Mouse (Mus musculus): ENCODE data around the gene Dbt.

DNA sequence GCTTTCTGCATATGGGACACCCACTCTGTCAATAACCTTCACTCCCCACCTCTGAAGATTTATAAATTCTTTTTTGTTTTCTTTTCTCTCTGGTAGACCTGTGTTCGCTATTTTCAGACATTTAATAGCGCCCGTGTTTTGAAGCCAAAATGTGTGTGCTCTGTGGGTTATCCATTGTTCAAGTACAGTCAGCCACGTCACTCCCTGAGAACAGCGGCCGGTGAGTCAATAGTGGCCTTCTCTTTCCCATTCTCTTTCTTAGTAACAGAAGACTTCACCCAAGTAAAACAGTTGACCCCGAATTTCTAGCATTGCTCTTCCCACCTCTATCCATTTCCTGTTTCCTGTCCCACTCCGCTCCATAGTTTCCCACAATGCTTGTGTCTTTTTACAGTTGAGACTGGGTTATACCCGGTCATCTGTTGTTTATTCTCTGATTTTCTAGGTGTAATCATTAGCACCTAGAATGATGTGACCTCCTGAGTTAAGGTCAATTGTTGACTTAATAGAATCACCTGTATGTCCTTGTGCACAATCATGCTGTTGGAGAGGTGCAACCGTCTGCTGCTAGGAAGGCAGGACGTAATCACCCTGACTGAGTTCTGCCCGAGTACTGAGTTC, 7.4 kb downstream of the Dbt start:
- TF ChIP-seq GATA1 (IDR thresholded peaks at IDR 0.05; ENCODE audit: borderline replicate concordance, low read length) = no peak
- no peak for TF ChIP-seq FLI1 (IDR thresholded peaks at IDR 0.05; ENCODE audit: low read length)

All from megakaryocyte, embryonic 14.5 days (primary cell).